Mouse (Mus musculus) cerebellum, adult 2 months (tissue): ENCODE results near the gene Col4a2.

ENCODE experiments used
- CTCF ChIP-seq: fragments of 200-500 bp; IDR thresholded peaks from 2 replicates; pipeline ENCODE4 v1.5.1; 2011; ENCODE audit warnings: low read depth, mild to moderate bottlenecking, control low read depth, low read length, moderate library complexity, borderline replicate concordance; ENCODE audit not compliant: insufficient read depth
- POLR2A ChIP-seq: fragments of 200-500 bp; IDR thresholded peaks from 2 replicates; pipeline ENCODE4 v1.6.1; 2011; ENCODE audit warnings: low read length, control low read depth, borderline replicate concordance; ENCODE audit not compliant: insufficient read depth

- TF ChIP-seq POLR2A (no peak), CTCF (no peak)
Observed at GRCm38 (mm10) chr8:11465619-11466018, 153.0 kb downstream of the Col4a2 start.
